Mouse (Mus musculus) layer of hippocampus, postnatal 14 days (tissue): Measurements from ENCODE around the gene Ctsk. TPM values are rescaled to one million over a fixed set of nuclear protein-coding genes. Genes with fewer than 3 reads are reported as not detected.
"Not testable (repeated sequence)": the region's sequence is repeated elsewhere in the genome, so short reads cannot be mapped to it uniquely, and the experiment has no call there.

Experiments
- DNase-seq, 2 experiments: peaks; one replicate each; pipeline ENCODE4 v3.0.0; 2021 to 2022; ENCODE audit warnings: low spot score in 2 of 2, mixed read lengths in 1 of 2
- total RNA-seq, 2 experiments: library from RNA; stranded (reverse); gene quantifications; 2 replicates each; pipeline ENCODE4 v1.2.3; 2021

The Ctsk gene
- total RNA-seq, 2 experiments from 2014 or later: 7.1 to 8.0 TPM

DNA sequence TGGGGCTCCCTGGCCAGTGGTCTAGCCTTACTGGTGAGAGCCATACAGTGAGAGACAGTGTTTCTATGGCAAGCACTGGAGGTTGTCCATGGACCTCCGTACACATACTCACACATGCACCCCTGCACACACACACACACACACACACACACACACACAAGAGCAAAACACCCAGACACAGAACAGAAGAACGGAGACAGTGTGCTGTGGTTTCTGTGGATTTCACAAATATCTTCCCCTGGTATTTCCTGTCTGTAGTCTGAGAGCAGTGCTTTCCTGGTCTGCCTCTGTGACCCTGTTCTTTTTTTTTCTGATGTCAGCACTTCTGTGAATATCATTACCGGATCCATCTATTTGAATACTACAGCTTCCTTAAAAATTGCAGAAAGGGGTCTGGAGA is 24.6 kb downstream of the Ctsk start:
- no peak for DNase-seq

DNA sequence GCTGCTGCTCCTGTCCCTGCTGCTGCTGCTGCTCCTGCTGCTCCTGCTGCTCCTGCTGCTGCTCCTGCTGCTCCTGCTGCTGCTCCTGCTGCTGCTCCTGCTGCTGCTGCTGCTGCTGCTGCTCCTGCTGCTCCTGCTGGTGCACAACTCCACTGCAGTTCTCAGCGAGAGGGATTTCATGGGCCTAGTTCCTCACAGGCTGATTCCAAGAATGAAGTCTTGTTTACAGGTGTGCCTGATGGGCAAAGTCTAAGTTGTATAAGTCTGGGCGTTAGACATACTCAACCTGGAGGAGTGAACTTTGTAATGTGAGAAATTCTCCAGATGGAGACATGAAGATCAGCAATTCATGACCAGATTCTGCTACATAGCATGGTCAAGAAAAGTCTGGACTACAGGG is 25.6 kb downstream of the Ctsk start:
- no peak for DNase-seq

DNA sequence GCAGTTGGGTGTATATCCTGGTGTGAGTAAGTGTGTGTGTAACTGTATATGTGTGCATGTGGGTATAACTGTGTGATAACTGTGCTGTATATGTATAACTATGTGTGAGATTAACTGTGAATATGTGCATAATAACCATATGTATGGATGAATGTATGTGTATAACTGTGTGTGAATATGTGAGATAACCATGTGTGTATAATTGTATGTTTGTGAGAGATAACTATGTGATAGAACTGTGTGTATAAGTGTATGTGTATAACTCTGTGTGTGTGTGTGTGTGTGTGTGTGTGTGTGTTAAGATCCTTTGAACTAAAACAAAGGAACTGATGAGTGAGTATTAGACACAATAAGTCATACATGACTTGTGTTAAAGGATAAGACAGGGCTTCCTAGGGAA is 27.1 kb downstream of the Ctsk start:
- DNase-seq: no peak

DNA sequence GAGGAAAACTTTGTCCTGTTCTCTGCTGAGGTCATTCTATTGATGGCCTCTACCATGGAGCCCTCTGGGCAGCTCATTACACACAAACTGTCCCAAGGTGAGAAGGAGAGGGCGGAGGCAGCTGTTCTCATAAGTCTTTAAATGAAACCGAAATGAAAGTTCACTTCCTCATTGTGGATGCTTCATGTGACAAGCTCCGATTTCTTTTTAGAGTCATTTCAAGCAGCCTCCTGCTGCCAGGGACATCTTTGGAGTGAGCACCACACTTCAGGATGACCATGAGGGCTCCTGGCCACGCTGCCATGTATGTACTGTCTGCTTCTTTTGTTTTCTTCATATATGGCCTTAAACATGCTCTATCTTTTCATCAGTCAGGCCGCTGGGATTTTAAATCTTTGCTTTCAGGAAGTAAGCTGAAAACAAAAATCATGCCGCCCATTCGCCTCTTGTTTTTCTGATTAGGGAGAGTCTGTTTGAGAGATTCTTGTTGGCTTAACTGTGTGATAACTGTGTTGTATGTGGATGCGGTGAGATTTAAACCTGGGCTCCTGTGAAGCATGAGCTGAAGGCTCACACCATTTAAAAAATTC is 27.7 kb downstream of the Ctsk start, which contains the start of gene Ctss:
Ctss (plus strand) TSS at position 165 of the 590 bp plus-strand sequence.
- no peak for DNase-seq

DNA sequence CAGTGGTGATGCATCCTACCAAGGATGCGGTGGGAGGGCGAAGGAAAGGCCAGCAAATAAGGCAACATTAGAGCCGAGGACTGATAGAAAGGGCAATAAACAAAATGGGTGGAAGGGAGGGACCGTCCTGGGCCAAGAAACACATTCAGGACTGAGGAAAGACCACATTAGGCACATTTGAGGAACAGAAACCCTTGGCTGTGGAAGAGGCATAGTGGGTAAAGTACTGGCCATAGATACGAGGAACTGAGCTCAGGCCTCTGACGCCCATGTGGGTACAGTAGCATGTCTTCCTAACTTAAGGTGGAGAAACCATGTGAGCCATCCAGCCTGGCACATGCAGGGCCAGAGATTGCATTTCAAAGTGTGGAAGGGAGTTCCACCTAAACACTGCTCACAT is 30.8 kb downstream of the Ctsk start:
- DNase-seq: peak in 1 of 2 experiments; percentile 6

DNA sequence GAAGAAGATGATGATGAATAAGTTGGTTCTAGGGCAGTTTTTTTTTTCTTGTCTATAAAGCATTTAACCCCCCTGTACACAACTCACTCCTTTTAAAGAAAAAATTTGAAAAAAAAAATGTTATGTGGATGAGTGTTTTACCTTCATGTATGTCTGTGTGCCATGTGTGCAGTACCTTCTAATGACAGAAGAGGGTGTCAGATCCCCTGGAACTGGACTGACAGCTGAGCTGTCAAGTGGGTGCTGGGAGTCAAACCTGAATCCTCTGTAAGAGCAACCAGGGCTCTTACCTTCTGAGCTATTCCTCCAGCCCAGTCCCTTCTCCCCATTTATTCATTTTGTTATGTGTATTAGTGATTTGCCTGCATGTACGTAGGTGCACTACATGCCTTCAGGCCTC is 32.0 kb downstream of the Ctsk start:
- DNase-seq: no peak

DNA sequence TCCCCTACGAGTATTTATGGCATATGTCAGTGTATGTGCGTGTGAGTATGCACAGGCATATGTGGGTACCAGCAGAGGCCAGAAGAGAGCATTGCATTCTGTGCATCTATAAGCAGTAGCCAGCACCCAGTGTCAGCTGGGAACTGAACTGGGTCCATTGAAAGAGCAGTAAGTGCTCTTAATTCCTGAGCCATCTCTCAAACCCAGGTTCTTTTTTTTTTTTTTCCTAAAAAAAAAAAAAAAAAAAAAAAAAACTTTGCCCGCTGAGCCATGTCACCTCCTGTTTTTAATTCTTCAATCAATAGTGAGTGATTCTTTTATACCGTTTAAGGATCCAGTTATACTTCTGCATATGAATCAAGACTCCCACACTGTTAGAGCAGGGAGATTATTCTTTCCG is 34.3 kb downstream of the Ctsk start:
- no peak for DNase-seq

DNA sequence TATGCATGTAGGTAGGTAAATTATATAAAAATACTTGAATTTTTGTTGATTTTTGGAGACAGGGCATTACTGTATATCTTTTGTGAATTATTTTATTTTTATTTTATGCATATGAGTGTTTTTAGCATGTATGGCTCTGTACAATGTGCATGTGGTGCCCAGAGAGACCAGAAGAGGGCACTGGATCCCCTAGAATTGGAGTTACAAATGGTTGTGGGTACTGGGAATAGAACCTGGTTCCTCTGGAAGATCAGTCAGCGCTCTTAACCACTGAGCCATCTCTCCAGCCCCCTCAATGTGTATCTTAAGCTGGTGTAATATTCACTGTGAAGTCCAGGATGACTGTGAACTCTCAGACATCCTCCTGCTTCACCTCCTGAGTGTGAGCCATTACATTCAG is 35.9 kb downstream of the Ctsk start:
- DNase-seq: no peak

DNA sequence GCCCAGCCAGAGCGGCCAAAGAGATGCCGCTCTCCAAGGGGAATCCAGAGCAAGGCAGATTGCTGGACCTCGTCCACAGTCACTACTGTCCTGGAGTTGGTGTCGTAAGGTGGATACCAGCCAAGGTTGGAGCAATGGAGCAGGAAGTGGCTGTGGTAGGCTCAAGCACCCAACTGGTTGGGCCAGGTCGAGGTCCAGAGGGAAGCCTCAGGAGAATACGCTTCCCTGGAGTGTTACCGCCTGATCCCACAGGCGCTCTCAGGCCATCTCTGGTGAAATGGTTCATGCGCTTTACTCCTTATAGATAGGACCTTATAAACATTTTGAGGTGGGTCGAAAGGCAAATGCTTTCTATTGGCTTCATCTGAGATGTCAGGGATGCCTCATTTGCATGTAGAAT is 39.9 kb downstream of the Ctsk start:
- DNase-seq: no peak

DNA sequence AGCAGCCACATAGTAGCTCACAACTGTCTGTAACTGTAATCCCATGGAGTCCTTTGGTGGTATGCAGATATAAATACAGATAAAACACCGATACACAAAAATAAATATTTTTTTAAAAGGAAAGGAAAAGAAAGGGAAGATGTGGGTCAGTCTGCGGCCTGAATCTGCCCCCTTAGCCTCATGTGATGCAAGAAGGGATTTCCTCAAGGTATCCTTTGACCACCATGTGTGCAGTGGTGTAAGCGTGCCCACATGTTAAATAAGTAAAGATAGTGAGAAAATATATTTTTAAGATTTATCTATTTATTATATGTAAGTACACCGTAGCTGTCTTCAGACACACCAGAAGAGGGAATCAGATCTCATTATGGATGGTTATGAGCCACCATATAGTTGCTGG is 40.8 kb downstream of the Ctsk start:
- no peak for DNase-seq

DNA sequence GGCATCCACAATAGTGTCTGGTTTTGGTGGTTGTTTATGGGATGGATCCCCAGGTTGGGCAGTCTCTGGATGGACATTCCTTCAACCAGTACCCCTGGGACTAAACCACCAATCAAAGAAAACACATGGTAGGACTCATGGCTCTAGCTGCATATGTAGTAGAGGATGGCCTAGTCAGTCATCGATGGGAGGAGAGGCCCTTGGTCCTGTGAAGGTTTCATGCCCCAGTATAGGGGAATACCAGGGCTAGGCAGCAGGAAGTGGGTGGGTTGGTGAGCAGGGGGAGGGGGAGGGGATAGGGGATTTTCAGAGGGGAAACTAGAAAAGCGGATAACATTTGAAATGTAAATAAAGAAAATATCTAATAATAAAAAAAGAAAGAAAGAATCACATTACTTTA is 42.1 kb downstream of the Ctsk start:
- not testable (repeated sequence) for DNase-seq

DNA sequence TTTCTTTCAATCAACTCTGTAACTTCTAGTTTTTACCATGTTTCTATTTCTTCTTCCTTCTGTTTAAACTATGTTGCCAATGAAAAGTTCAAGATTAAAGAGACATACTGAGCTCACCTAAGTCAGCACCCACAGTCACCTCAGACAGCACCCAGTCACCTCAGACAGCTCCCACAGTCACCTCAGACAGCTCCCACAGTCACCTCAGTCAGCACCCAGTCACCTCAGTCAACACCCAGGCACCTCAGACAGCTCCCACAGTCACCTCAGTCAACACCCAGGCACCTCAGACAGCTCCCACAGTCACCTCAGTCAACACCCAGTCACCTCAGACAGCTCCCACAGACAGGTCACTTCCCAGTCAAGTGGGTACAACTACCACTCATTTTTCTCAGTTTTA is 43.1 kb downstream of the Ctsk start:
- no peak for DNase-seq

DNA sequence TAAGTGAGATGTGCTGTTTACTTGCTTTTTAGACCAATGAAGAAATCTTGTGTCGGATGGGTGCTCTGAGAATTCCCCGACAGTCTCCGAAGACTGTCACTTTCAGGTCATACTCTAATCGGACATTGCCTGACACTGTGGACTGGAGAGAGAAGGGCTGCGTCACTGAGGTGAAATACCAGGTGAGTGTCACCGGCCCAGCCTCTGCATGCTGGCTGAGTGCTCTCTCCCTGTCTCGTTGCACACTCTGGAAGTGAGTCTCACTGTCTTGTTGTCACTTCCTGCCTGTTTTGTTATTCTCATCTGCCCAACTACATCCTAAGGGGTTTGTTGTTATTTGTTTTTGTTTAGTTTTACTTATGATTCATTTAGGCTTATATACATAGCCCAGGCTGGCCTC is 43.9 kb downstream of the Ctsk start:
- DNase-seq: no peak

DNA sequence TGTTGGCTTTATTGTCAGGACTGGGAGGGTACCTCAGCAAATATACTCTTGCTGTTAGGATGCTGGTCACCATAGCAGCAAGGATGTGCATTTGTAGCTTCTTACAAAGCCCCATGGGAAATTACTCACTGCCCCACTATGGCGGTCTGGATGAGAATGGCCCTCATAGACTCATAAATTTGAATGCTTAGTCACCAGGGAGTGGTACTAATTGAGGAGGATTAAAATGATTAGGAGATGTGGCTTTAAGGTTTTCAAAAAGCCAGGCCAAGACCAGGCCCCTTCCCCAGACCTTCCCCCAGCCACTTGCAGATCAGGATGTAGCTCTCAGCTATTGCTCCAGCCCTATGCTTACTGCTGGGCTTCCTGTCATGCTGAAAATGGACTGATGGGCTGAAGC is 51.1 kb downstream of the Ctsk start:
- no peak for DNase-seq

DNA sequence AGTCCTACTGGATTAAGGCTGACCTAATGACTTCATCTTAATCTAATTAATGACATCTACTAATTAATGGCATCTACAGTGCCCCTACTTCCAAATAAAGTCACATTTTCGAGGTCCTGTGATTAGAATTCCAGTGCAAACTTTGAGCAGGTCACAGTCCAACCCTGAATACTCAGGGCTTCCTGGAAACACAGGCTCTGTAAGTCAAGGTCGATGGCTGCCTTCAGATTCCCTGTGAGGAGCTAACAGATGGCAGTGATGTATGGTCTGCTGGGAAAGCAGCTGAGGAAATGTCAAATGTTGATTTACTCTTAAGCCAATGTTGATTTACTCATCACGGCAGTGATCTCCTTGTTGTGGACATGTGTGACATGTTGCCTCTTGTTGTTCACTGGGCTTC is 54.9 kb downstream of the Ctsk start:
- DNase-seq: no peak

Other genes with a start within 250 kb of the Ctsk start
- under 1 TPM in 1 of 2 experiments, not detected in 1; 0.46 TPM for gene Bnipl, start 248.1 kb upstream of the Ctsk start, total RNA-seq
- gene Mindy1, start 217.9 kb upstream of the Ctsk start, total RNA-seq: 10 to 100 TPM; 26.2 to 28.5 TPM
- 10 to 100 TPM; 26.8 to 26.9 TPM for gene Prune1, start 217.2 kb upstream of the Ctsk start, total RNA-seq
- gene Anxa9, start 192.1 kb upstream of the Ctsk start, total RNA-seq: under 1 TPM; 0.51 to 0.95 TPM
- 10 to 100 TPM; 60.8 to 62.0 TPM for gene Cers2, start 184.5 kb upstream of the Ctsk start, total RNA-seq
- gene Setdb1, start 142.1 kb upstream of the Ctsk start, total RNA-seq: 10 to 100 TPM; 40.7 to 40.8 TPM
- gene 4930558C23Rik, start 96.4 kb upstream of the Ctsk start, total RNA-seq: not detected
- gene Arnt, start 64.9 kb upstream of the Ctsk start, total RNA-seq: 10 to 100 TPM; 35.7 to 36.9 TPM
- 10 to 100 TPM; 32.3 to 35.9 TPM for gene Ctss, start 27.5 kb downstream of the Ctsk start, total RNA-seq
- not detected for gene Hormad1, start 60.4 kb downstream of the Ctsk start, total RNA-seq
- 10 to 100 TPM; 20.6 to 22.2 TPM for gene Golph3l, start 89.7 kb downstream of the Ctsk start, total RNA-seq
- 100 to 1,000 TPM; 288 to 297 TPM for gene Ensa, start 125.7 kb downstream of the Ctsk start, total RNA-seq
- gene Mcl1, start 159.5 kb downstream of the Ctsk start, total RNA-seq: 10 to 100 TPM; 64.6 to 65.1 TPM
- gene Adamtsl4, start 188.7 kb downstream of the Ctsk start, total RNA-seq: 1 to 10 TPM; 3.0 to 4.1 TPM
- gene Ecm1, start 240.3 kb downstream of the Ctsk start, total RNA-seq: 10 to 100 TPM; 12.2 to 13.7 TPM